Mouse (Mus musculus) intestine, embryonic 14.5 days (tissue): ENCODE data around the gene Casz1. TPM values are rescaled to one million over a fixed set of nuclear protein-coding genes. Genes with fewer than 3 reads are reported as not detected.
A peak's percentile ranks its signal among the peaks of the same experiment; 100 is the strongest.

Experiments used
- ATAC-seq: fragments of 200-750 bp; cut with Nextera tagmentation; replicated peaks from 2 replicates; pipeline ENCODE4 v1.8.0; 2017; ENCODE audit warnings: low read depth, moderate number of reproducible peaks, moderate TSS enrichment, moderate library complexity; ENCODE audit not compliant: low FRiP score, low TSS enrichment
- DNase-seq: peaks from one replicate; pipeline ENCODE4 v3.0.0-alpha.2; 2018; ENCODE audit warnings: low spot score
- H3K27ac ChIP-seq: fragments of 300-500 bp; sonication (generic); 2 replicates; pipeline ENCODE4 v1.5.1; 2014; ENCODE audit warnings: low read depth, mild to moderate bottlenecking, control low read depth
- H3K27me3 ChIP-seq: fragments of 300-500 bp; sonication (generic); replicated peaks from 2 replicates; pipeline ENCODE4 v1.6.1; 2014; ENCODE audit warnings: low read length, control low read depth; ENCODE audit not compliant: control insufficient read depth, insufficient read depth
- H3K36me3 ChIP-seq: fragments of 300-500 bp; sonication (generic); 2 replicates; pipeline ENCODE4 v1.6.1; 2014; ENCODE audit warnings: low read length, control low read depth; ENCODE audit not compliant: control insufficient read depth, insufficient read depth
- H3K4me1 ChIP-seq: fragments of 300-500 bp; sonication (generic); replicated peaks from 2 replicates; pipeline ENCODE4 v1.6.1; 2014; ENCODE audit warnings: low read length, control low read depth, mixed read lengths; ENCODE audit not compliant: control insufficient read depth, insufficient read depth
- H3K4me2 ChIP-seq: fragments of 300-500 bp; sonication (generic); 2 replicates; pipeline ENCODE4 v1.6.1; 2014; ENCODE audit warnings: low read length
- H3K4me3 ChIP-seq: fragments of 300-500 bp; sonication (generic); 2 replicates; pipeline ENCODE4 v1.5.1; 2014; ENCODE audit warnings: low read depth, low read length, control low read depth, mixed read lengths
- H3K9ac ChIP-seq: fragments of 300-500 bp; sonication (generic); 2 replicates; pipeline ENCODE4 v1.6.1; 2014; ENCODE audit warnings: mild to moderate bottlenecking, low read length
- H3K9me3 ChIP-seq: fragments of 300-500 bp; sonication (generic); 2 replicates; pipeline ENCODE4 v1.6.1; 2016; ENCODE audit warnings: low read length, control low read depth; ENCODE audit not compliant: control insufficient read depth
- WGBS: fragments of 180-500 bp; shearing (Covaris S2); extraction: QIAGEN DNeasy Blood & Tissue Kit; methylation state at CpG from one replicate; pipeline ENCODE4 v1.1.7; 2014; 5-methylcytosine and 5-hydroxymethylcytosine counted together
- polyA plus RNA-seq: library from polyadenylated mRNA; unstranded; fragments of >200 nt; fragmentation: Nextera tagmentation; extraction: Ambion mirVana; gene quantifications from 2 replicates; pipeline ENCODE4 v1.2.1, GENCODE M21; 2014

Casz1 gene
- polyA plus RNA-seq, 1 experiment from 2014 or later = 7.8 TPM

DNA sequence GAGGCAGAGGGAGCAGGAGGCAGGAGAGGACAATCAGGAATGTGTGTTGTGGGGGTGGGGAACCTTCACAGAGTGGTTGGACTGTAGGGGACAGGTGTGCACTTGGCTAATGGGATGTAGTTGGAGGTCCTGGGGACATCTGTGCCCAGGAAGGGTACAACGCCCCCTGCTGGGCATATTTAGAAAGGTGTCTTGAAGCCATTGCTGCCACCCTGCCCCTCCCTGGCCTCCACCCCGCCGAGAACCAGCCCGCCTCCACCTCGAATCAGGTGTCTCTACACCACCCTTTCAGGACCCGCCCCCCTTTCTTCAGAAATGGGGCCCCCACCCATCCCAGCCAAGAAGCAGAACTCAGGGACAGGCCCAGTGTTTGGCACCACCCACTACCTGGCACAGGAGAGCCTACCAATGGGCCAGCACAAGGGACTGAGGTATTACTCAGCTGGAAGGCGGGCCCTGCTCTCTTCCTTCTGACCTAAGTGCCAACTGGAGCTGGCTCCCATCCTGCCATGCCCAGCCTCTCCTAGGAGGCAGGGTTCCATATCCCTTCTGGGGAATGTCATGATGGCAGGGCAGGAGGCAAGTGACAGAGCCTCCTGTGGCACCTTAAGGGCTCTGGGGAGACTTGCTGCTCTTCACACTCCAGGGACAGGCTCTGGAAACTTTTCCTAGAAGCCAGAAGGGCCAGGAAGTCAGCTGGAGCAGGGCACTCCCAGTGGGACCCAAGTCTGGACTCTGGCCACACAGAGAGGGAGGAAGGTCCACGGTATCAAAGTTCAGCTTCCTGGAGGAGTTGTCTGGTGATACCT, 98.9 kb downstream of the Casz1 start:
- DNase-seq = no peak
- H3K9me3 ChIP-seq = no peaks in the 10 kb centered on the region
- H3K27ac ChIP-seq = no peak overlapping the region
- no peak overlapping the region for H3K9ac ChIP-seq
- peak overlapping the region; percentile 2; the same call in 1 of the 2 replicates for H3K4me2 ChIP-seq
- no peaks in the 10 kb centered on the region for H3K36me3 ChIP-seq
- WGBS = 32% methylated on average over 7 of the region's 8 CpGs
- ATAC-seq = no peak
- no peak overlapping the region for H3K4me3 ChIP-seq
- peaks cover 14% of the 10 kb centered on the region; the same call in 1 of the 2 replicates for H3K4me1 ChIP-seq
- H3K27me3 ChIP-seq = peaks cover 19% of the 10 kb centered on the region

DNA sequence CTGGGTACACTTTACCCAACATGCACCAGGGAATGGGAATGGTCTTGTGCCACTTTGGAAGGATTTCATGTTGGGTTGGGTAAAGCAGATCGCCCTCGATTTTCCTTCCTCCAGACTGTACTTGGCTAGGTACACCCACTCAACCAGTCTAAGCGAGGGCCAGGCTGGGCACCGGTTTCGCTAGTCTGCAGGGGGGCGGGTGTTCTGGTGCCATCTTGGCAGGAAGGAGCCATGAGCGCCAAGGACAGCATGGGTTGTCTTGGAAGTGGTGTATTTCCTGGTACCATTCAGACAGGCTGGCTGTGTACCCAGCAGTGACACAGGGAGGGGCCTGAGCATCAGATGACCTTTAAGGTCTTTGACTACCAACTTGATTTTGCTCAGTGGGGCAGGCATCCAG, 101.1 kb downstream of the Casz1 start:
- H3K4me2 ChIP-seq = no peak overlapping the region
- H3K4me3 ChIP-seq = no peak overlapping the region
- no peak for DNase-seq

GRCm38 (mm10) chr4:148906806-148907205, 102.6 kb downstream of the Casz1 start:
- H3K9me3 ChIP-seq = no peaks in the 10 kb centered on the region
- ATAC-seq (no peak), DNase-seq (no peak)
- 85% methylated on average over 10 of the region's 10 CpGs for WGBS
- H3K36me3 ChIP-seq = no peaks in the 10 kb centered on the region
- H3K9ac ChIP-seq = no peak overlapping the region
- no peak overlapping the region for H3K4me2 ChIP-seq
- no peak overlapping the region for H3K4me3 ChIP-seq
- H3K4me1 ChIP-seq = peaks cover 15% of the 10 kb centered on the region; the same call in 1 of the 2 replicates
- peaks cover 9% of the 10 kb centered on the region for H3K27me3 ChIP-seq
- no peak overlapping the region for H3K27ac ChIP-seq

More for the DNA sequence above, 101.1 kb downstream of the Casz1 start:
- 96% methylated on average over 7 of the region's 7 CpGs for WGBS
- Histone ChIP-seq H3K9me3 (no peaks in the 10 kb centered on the region), H3K9ac (no peak overlapping the region), H3K4me1 (peaks cover 14% of the 10 kb centered on the region; the same call in 1 of the 2 replicates), H3K36me3 (no peaks in the 10 kb centered on the region), H3K27ac (no peak overlapping the region), H3K27me3 (peaks cover 15% of the 10 kb centered on the region)
- no peak for ATAC-seq

DNA sequence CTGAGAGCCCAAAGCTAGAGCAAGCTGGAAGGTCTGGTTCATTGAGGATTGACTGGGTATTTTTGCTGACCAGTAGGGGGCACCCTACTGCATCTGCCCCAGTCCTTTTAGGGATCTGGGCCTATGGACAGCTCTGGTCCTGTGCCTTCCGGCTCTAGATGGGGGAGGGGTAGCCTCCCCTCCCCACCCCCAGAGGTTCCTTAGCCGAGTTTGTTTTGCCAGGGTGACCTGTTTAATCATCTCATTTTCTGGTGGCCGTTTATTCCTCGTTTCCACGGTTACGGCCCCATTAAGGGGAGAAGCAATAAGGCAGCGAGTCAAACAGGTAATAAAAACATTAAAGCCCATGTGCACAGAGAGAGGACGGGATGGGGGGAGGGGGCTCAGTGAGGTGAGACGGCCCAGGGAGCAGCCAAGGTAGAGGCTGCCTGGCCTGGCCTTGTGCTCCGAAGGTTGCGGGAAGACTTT, 104.0 kb downstream of the Casz1 start:
- ATAC-seq (peak; percentile 81), DNase-seq (peak; percentile 78)
- H3K4me2 ChIP-seq = no peak overlapping the region
- H3K9me3 ChIP-seq = no peaks in the 10 kb centered on the region
- no peak overlapping the region for H3K4me3 ChIP-seq
- H3K27me3 ChIP-seq = no peaks in the 10 kb centered on the region
- H3K4me1 ChIP-seq = peaks cover 16% of the 10 kb centered on the region; the same call in 1 of the 2 replicates
- no peaks in the 10 kb centered on the region for H3K36me3 ChIP-seq
- WGBS = 30% methylated on average over 11 of the region's 11 CpGs
- peak overlapping the region; percentile 29 for H3K27ac ChIP-seq
- H3K9ac ChIP-seq = no peak overlapping the region

- H3K4me1 ChIP-seq = peaks cover 17% of the 10 kb centered on the region; the same call in 1 of the 2 replicates
- no peaks in the 10 kb centered on the region for H3K9me3 ChIP-seq
- peak overlapping the region; percentile 29 for H3K27ac ChIP-seq
- 76% methylated on average over 15 of the region's 15 CpGs for WGBS
- ATAC-seq = peak; percentile 44
- H3K4me3 ChIP-seq = no peak overlapping the region
- no peak for DNase-seq
- no peak overlapping the region for H3K4me2 ChIP-seq
- H3K36me3 ChIP-seq = no peaks in the 10 kb centered on the region
- H3K9ac ChIP-seq = no peak overlapping the region
- H3K27me3 ChIP-seq = no peaks in the 10 kb centered on the region
Observed at GRCm38 (mm10) chr4:148908760-148909510, 104.7 kb downstream of the Casz1 start.

GRCm38 (mm10) chr4:148909566-148909965, 105.3 kb downstream of the Casz1 start:
- Histone ChIP-seq H3K9ac (no peak overlapping the region), H3K36me3 (no peaks in the 10 kb centered on the region), H3K4me1 (peaks cover 21% of the 10 kb centered on the region; the same call in 1 of the 2 replicates), H3K27ac (peak overlapping the region; percentile 29), H3K27me3 (no peaks in the 10 kb centered on the region), H3K4me2 (no peak overlapping the region), H3K9me3 (no peaks in the 10 kb centered on the region), H3K4me3 (no peak overlapping the region)
- DNase-seq (no peak), ATAC-seq (no peak)
- WGBS = 75% methylated on average over 11 of the region's 11 CpGs

DNA sequence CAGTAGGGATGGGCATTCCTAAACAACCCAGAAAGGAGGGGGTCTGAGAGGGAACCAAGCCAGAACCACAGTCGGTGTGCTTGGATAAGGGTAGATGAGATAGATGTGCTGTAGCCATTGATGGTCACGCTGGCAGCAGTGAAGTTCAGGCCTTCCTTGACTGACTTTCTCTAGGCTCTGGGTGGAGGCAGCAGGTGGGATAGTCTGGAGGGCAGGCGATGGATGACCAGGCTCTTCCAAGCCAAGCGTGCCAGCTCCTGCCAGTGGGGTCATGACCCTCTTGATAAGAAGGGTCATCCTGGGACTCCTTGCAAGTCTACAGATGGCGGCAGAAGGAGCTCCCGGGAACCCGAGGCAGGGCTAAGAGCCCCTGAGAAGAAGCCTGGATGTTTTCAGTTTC, 107.9 kb downstream of the Casz1 start:
- Histone ChIP-seq H3K27me3 (no peaks in the 10 kb centered on the region), H3K27ac (no peak overlapping the region), H3K9ac (no peak overlapping the region), H3K4me3 (no peak overlapping the region), H3K9me3 (no peaks in the 10 kb centered on the region), H3K4me1 (peaks cover 28% of the 10 kb centered on the region), H3K4me2 (no peak overlapping the region), H3K36me3 (no peaks in the 10 kb centered on the region)
- 49% methylated on average over 7 of the region's 7 CpGs for WGBS
- no peak for ATAC-seq
- no peak for DNase-seq

GRCm38 (mm10) chr4:148912826-148913590, 108.8 kb downstream of the Casz1 start:
- ATAC-seq = no peak
- peaks cover 23% of the 10 kb centered on the region for H3K4me1 ChIP-seq

More at GRCm38 (mm10) chr4:148912826-148913590, 108.8 kb downstream of the Casz1 start:
- no peak overlapping the region for H3K4me2 ChIP-seq
- H3K27ac ChIP-seq = no peak overlapping the region
- H3K4me3 ChIP-seq = no peak overlapping the region
- no peaks in the 10 kb centered on the region for H3K27me3 ChIP-seq
- H3K9me3 ChIP-seq = no peaks in the 10 kb centered on the region
- H3K36me3 ChIP-seq = no peaks in the 10 kb centered on the region
- whole genome bisulfite sequencing = 45% methylated on average over 8 of the region's 8 CpGs
- H3K9ac ChIP-seq = no peak overlapping the region
- no peak for DNase-seq
